Mouse (Mus musculus) lung, postnatal 25 days (tissue): Measurements from ENCODE around the gene Zfp322a.
"Not testable (repeated sequence)": the region's sequence is repeated elsewhere in the genome, so short reads cannot be mapped to it uniquely, and the experiment has no call there.

Source experiments
- DNase-seq: peaks from one replicate; pipeline ENCODE4 v3.0.0; 2022; ENCODE audit warnings: low spot score

The Zfp322a gene

DNA sequence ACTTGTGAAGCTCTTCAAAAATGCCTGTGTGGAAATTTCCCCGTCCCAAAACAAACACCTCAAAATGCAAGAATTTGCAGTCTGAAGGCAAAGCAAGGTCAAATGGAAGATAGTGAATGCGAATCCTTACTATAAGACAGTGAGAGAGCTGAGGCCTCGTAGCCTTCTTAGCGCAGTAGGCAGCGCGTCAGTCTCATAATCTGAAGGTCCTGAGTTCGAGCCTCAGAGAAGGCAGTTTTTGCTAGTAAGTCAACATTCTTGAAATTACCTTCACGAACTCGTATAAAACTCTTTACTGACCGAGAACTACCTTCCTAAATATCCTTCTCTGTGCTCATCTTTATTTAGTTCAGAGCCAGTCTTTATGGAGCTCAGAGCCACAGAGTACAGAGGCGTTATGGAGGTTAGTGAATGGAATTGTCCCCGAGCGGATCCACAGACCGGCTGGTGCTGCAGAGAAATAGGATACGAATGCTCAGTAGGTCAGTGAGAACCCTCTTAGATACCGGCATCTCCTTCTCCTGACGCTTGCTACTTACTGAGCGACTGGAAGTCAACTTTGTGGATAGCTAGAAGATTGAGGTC lies 51.6 kb downstream of the Zfp322a start:
- DNase-seq: no peak

GRCm38 (mm10) chr13:23312909-23313669 lies 55.9 kb downstream of the Zfp322a start:
- no peak for DNase-seq

- DNase-seq: no peak
Observed at GRCm38 (mm10) chr13:23310036-23310435, 59.0 kb downstream of the Zfp322a start.

DNA sequence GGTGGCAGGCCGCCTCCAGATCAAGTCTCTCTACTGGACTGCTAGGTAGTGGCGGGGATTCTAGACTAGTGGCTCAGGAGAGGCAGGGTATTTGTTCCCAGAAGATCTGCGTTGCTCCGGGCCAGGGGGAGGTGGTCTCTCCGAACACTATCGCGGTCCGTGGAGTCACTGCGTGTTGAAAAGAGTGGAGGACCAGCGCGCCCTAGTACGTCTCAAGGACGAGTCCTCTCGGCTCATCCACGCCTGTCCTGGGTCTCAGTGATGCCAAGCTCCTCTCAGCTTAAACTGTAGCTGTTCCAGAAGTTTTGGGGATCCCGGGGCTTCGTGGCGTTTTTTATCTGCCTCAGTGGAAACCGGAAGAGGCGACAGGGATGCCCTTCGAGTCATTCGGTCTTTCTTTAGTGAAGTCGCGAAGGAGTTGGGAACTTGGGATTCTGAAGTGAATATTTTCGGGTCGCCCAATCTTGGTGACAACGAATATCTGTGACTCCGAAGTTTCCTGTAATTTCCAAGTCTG lies 59.5 kb downstream of the Zfp322a start:
- no peak for DNase-seq

DNA sequence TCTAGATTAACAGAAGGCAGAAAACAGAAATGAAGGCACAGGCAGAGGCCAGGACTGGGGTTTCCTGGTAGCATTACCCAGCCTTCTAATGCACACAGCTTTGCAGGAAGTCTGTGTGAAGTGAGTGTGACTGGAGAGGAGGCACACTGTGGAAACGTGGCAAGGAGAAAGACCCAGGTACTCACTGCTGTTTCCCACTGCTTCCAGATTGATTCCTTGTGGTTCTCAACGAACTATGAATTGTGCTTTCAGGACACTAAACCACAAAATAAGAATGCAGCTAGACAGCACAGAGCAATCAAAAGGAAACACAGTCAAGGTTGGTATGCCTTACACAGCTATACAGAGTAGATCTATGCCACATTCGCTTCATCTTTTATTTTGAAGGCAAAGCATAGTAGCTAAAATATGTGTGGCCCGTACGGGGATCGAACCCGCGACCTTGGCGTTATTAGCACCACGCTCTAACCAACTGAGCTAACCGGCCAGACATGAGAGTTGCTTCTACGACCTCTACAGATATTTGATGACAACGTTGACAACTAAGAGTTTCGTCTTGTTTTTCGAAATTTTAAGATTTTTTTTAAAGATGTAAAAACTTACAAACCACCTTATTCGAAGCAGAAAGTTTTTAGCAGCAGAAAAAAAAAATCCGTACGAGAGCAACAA lies 60.2 kb downstream of the Zfp322a start:
- DNase-seq: not testable (repeated sequence)

DNA sequence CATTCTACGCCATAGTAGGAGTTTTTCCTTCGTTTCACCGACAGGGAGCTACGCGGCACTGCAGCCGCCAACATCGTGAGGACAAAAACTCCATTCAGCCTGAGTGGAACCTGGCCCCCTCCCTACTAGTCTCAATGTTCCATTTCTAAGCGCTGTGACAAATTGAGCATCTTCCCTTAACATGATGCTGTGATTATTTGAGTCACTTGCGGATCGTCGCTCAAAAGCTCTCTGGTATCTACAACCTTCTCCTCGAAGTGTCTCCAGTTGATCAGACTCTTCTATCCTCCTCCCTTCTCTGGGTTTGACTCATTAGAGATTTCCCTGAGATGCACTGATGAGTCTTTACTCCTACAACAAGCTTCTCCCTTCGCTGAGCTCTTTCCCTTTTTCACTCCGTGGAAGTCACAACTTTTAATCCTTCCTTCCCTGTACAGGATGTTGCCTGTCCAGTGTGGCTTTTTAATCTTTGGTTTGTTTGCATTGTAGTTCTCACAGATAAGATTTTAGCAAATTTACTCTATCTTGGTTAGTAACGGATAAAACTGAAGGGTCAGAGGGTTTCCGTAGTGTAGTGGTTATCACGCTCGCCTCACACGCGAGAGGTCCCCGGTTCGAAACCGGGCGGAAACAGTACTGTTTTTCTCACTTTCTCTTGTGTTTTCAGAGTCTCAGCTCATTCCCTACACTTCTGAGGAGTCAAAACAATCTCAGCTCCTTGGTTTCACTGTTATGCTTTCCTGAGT lies 61.8 kb downstream of the Zfp322a start:
- no peak for DNase-seq

DNA sequence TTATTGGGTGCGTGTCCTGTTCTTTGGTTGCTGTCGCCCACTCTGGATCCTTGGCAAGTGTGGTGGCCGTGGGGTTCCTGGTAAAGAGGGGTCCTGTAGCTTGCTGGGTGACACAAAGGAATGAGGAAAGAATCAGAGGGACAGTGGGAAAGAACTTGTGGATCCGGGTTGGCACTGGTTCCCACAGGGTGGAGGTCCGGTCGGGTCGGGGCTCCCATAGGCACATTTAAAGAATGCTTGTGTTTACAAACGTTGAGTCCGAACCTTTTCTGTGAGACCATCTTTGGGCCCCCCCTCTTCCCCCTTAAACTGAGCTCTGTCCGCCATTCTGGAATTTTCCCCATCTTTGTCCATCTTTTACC lies 62.3 kb downstream of the Zfp322a start:
- no peak for DNase-seq
